Mouse (Mus musculus) CH12.LX (cell line): ENCODE measurements around the gene Klre1.
"Not testable (repeated sequence)": the region's sequence is repeated elsewhere in the genome, so short reads cannot be mapped to it uniquely, and the experiment has no call there.

Experiments
- BHLHE40 ChIP-seq: IDR thresholded peaks from 2 replicates; pipeline ENCODE4 v1.6.1; 2011; ENCODE audit warnings: mild to moderate bottlenecking, low read depth, low read length, improper control_type of control experiment
- EP300 ChIP-seq: IDR thresholded peaks from 2 replicates; pipeline ENCODE4 v1.6.1; 2011; ENCODE audit warnings: low read length, improper control_type of control experiment
- ETS1 ChIP-seq: conservative IDR thresholded peaks from 2 replicates; pipeline ENCODE4 v1.6.1; 2012; ENCODE audit warnings: low read depth, mild to moderate bottlenecking, inconsistent platforms, low read length, improper control_type of control experiment, moderate library complexity
- MAZ ChIP-seq: IDR thresholded peaks from 2 replicates; pipeline ENCODE4 v1.6.1; 2012; ENCODE audit warnings: low read depth, mild to moderate bottlenecking, inconsistent platforms, low read length, improper control_type of control experiment, moderate library complexity
- POLR2A ChIP-seq: IDR thresholded peaks from 2 replicates; pipeline ENCODE4 v1.6.1; 2011; ENCODE audit warnings: low read depth, mild to moderate bottlenecking, improper control_type of control experiment, low read length
- POLR2AphosphoS2 ChIP-seq: IDR thresholded peaks from 2 replicates; pipeline ENCODE4 v1.6.1; 2011; ENCODE audit warnings: low read depth, low read length, improper control_type of control experiment
- ZKSCAN1 ChIP-seq: IDR thresholded peaks from 2 replicates; pipeline ENCODE4 v1.6.1; 2012; ENCODE audit warnings: low read depth, inconsistent platforms, low read length, improper control_type of control experiment, borderline replicate concordance

GRCm38 (mm10) chr6:129631046-129631445 lies 53.3 kb downstream of the Klre1 start:
- TF ChIP-seq POLR2AphosphoS2, BHLHE40, ZKSCAN1, POLR2A, EP300, ETS1, MAZ: not testable (repeated sequence)
